Mouse (Mus musculus) cerebellum, adult 2 months (tissue): ENCODE data around the gene Rmi2. TPM values are rescaled to one million over a fixed set of nuclear protein-coding genes. Genes with fewer than 3 reads are reported as not detected.
"Not testable (repeated sequence)": the region's sequence is repeated elsewhere in the genome, so short reads cannot be mapped to it uniquely, and the experiment has no call there.

Experiments used
- DNase-seq, 2 experiments: peaks; one replicate each; pipeline ENCODE4 v3.0.0; 2021
- H3K27ac ChIP-seq: fragments of 200-500 bp; 2 replicates; pipeline ENCODE4 v1.5.1; 2012; ENCODE audit warnings: low read length, control low read depth, inconsistent platforms; ENCODE audit not compliant: insufficient read depth
- H3K27me3 ChIP-seq: fragments of 200-500 bp; 2 replicates; pipeline ENCODE4 v1.6.1; 2012; ENCODE audit warnings: inconsistent platforms, mild to moderate bottlenecking, low read length, moderate library complexity; ENCODE audit not compliant: control insufficient read depth, insufficient read depth
- H3K4me1 ChIP-seq: fragments of 200-500 bp; 2 replicates; pipeline ENCODE4 v1.6.1; 2011; ENCODE audit warnings: low read length; ENCODE audit not compliant: control insufficient read depth, insufficient read depth
- H3K4me3 ChIP-seq: fragments of 200-500 bp; replicated peaks from 2 replicates; pipeline ENCODE3; 2011; ENCODE audit warnings: mild to moderate bottlenecking, low read depth, low read length, control low read depth; ENCODE audit not compliant: insufficient read depth
- CTCF ChIP-seq: fragments of 200-500 bp; IDR thresholded peaks from 2 replicates; pipeline ENCODE4 v1.5.1; 2011; ENCODE audit warnings: low read depth, mild to moderate bottlenecking, control low read depth, low read length, moderate library complexity, borderline replicate concordance; ENCODE audit not compliant: insufficient read depth
- POLR2A ChIP-seq: fragments of 200-500 bp; IDR thresholded peaks from 2 replicates; pipeline ENCODE4 v1.6.1; 2011; ENCODE audit warnings: low read length, control low read depth, borderline replicate concordance; ENCODE audit not compliant: insufficient read depth
- WGBS: fragments of 180-500 bp; shearing (Covaris S2); methylation state at CpG from one replicate; pipeline ENCODE4 v1.1.7; 2018; 5-methylcytosine and 5-hydroxymethylcytosine counted together
- polyA plus RNA-seq: library from polyadenylated mRNA; depleted of rRNA; stranded (reverse); fragments of >200 nt; gene quantifications from 2 replicates; pipeline ENCODE4 v1.2.3, GENCODE M21; 2012

The Rmi2 gene
- polyA plus RNA-seq, 1 experiment: 0.52 TPM

DNA sequence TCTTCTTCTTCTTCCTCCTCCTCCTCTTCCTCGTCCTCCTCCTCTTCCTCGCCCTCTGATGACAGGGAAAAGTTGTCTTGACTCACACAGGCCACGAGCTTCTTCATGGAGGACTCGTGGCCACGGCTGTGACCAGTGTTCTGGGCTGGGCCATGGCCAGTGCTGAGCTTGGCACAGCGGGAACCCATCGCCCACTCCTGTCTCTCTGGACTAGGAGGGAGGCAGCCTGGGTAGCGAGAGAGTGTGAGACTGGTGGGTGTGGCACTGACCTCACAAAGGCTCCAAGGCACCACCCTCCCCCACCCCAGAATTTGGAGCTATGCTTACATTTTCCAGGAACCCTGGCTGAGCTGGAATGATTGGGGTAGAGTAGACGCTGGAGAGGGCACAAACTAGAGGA, 44.2 kb upstream of the Rmi2 start, which contains the start of gene Prm3:
Gene Prm3 (minus strand): TSS at position 213 of the 400 bp plus-strand sequence.
- no peak within 1 kb of the TSS for H3K27ac ChIP-seq
- no peak within 1 kb of the TSS for H3K4me3 ChIP-seq
- WGBS: 70% methylated on average over 9 of the region's 9 CpGs
- TF ChIP-seq CTCF (no peak), POLR2A (no peak)
- DNase-seq: no peak
- H3K4me1 ChIP-seq: no peaks in the 10 kb centered on the region
- H3K27me3 ChIP-seq: no peaks in the 10 kb centered on the region

DNA sequence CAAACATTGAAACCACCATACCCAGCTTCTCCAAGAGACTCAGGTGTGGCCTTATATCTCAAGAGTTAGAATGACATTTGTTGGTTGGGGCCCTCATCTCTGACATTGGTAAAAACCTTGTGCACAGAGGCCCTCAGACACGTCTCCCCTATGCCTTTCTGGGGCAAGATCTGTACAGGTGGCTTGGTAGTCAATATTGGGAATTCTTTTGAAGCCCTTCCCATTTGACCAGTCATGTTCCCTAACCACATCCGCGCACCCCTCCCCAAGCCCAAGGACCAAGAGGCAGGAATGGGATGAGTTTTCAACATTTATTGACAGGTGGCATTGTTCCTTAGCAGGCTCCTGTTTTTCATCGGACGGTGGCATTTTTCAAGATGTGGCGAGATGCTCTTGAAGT, 38.8 kb upstream of the Rmi2 start, which contains the start of gene Prm2:
Gene Prm2 (minus strand): TSS at position 101 of the 400 bp plus-strand sequence.
- whole genome bisulfite sequencing: 88% methylated on average over 6 of the region's 6 CpGs
- no peak for TF ChIP-seq CTCF
- no peak for TF ChIP-seq POLR2A
- Histone ChIP-seq H3K27ac (no peak within 1 kb of the TSS), H3K4me3 (no peak within 1 kb of the TSS), H3K4me1 (no peaks in the 10 kb centered on the region), H3K27me3 (no peaks in the 10 kb centered on the region)
- DNase-seq: no peak

- not testable (repeated sequence) for H3K27ac ChIP-seq, H3K27me3 ChIP-seq, H3K4me3 ChIP-seq, DNase-seq, H3K4me1 ChIP-seq
- 88% methylated on average over 3 of the region's 3 CpGs for WGBS
Observed at GRCm38 (mm10) chr16:10802420-10802819, 32.4 kb upstream of the Rmi2 start.

DNA sequence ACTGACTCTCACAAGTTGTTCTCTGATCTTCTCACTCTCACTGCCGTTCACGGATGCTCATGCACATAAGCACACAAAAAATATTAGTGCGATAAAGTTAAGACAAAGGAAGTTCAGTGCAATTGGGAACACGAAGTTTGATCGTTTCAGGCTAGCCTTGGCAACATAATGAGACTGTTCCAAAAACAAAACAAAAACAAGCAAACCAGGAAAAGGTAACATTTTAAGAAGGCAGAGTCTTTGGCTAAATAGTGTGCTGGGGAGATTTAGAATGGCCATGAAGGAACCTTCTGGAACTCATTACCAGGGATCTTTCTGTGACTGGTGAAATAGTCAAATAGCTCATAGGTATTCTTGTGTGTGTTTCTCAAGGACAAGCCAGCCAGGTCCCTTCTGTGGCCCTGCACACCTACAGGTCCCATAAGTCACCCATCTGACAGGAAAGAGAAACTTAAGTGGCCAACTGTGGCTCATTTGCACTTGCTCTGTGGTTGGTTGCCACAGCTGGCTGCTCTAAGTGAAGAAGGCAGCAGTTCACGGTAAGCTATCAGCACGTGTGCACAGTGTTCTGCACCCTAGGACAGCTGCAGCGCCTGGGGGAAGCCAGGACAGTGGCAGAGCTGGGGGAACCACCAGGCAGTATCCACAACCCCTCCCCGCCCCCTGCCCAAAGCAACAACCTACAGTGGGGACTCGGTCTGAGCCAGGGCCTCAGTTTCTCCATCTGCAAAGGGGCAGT, 28.9 kb upstream of the Rmi2 start, which contains the start of gene Prm1:
Gene Prm1 (minus strand): TSS at position 51 of the 739 bp plus-strand sequence.
- DNase-seq: no peak
- TF ChIP-seq CTCF: no peak
- no peak for TF ChIP-seq POLR2A
- peaks cover 3% of the 10 kb centered on the region for H3K4me1 ChIP-seq
- H3K27me3 ChIP-seq: no peaks in the 10 kb centered on the region
- H3K4me3 ChIP-seq: no peak within 1 kb of the TSS
- WGBS: 84% methylated on average over 10 of the region's 10 CpGs
- H3K27ac ChIP-seq: no peak within 1 kb of the TSS

DNA sequence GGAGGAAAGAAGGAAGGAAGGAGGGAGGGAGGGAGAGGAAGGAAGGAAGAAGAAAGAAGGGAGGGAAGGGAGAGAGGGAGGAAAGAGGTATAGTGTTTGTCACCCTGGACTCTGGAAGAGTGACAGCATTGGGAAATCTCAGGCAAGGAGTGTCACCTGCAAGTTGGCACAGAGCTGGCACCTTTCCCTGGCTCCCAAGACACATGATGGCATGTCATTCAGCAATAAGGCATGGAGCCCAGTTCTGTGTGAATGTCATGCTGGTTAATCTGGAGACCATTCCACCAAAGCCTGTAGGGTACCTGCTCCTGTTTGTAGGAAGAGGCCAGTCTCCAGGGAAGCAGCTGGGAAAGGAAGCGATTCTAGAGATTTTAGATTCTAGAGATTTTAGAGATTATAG, 24.5 kb upstream of the Rmi2 start:
- WGBS: 19% methylated on average over 1 of the region's 1 CpGs
- H3K4me3 ChIP-seq: no peak overlapping the region

DNA sequence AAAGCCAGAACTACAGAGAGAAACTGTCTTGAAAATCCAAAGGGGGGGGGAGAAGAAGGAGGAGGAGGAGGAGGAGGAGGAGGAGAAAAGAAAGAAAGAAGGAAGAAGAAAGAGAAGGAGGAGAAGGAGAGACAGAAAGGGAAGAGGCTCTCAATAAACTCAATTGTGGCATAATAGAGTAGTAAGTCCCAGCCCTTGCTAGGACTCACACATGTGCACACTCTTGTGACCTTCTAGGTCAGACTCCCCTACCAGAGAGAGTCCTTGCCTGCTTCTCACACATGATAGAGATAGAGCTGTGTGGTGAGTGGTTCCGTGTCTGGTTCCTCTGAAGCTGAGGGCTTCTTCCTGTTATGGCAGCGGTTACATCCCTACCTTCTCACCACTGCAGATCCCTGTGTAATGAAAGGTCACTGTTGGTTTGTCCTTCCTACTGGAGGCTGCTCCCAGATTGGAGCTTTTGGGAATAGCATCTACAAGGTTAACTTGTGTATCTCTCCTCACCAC, 21.9 kb upstream of the Rmi2 start, which contains the start of gene Gm11172:
Gene Gm11172 (plus strand): TSS at position 51 of the 507 bp plus-strand sequence.
- Histone ChIP-seq H3K27ac (no peak within 1 kb of the TSS), H3K4me1 (peaks cover 8% of the 10 kb centered on the region), H3K27me3 (no peaks in the 10 kb centered on the region), H3K4me3 (no peak within 1 kb of the TSS)
- no peak for DNase-seq
- no peak for TF ChIP-seq POLR2A
- TF ChIP-seq CTCF: no peak
- 96% methylated on average over 2 of the region's 2 CpGs for WGBS

More for the DNA sequence above, 24.5 kb upstream of the Rmi2 start:
- Histone ChIP-seq H3K27me3 (no peaks in the 10 kb centered on the region), H3K27ac (no peak overlapping the region), H3K4me1 (peaks cover 8% of the 10 kb centered on the region)
- TF ChIP-seq CTCF: no peak
- no peak for TF ChIP-seq POLR2A
- peak; percentile 28 to 62 for DNase-seq

DNA sequence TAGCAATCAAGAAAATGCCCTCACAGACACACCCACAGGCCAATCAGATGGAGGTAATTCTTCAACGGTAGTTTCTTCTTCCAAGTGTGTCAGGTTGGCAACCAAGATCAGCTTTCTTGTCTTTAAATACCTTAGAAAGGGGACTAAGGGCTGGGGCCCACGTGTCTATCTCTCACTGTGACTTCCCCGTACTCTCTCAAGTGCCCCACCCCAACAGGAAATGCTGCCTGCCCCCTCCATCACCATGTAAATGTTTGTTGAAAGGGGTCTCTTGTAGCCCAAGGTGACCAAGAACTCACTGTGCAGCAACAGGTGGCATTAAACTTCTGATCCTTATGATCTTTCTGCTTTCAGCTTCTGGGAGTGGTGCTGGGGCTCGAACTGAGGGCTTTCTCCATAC, 21.1 kb upstream of the Rmi2 start:
- DNase-seq: no peak
- H3K27me3 ChIP-seq: no peaks in the 10 kb centered on the region
- H3K27ac ChIP-seq: no peak overlapping the region
- 79% methylated on average over 4 of the region's 4 CpGs for WGBS
- TF ChIP-seq CTCF (no peak), POLR2A (no peak)
- peaks cover 8% of the 10 kb centered on the region for H3K4me1 ChIP-seq
- no peak overlapping the region for H3K4me3 ChIP-seq

DNA sequence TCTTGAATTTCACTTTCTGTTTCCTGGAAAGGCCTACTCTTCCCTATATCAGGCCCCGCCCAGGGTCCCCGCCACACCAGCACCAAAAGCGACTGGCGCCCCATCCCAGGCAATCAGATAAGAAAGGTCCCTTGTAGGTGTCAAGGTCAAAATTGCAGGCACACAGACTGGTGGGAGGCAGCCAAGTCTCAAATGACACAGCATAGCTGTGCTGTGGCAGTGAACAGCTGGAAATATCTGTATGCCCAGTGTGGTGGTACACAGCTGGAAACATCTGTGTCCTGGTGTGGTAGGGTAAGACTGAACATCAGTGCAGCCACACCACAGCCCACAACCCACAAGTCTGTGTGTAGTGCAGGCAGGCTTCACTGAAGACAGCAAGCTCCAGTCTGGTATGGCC, 20.0 kb upstream of the Rmi2 start:
- no peak overlapping the region for H3K4me3 ChIP-seq
- 100% methylated on average over 4 of the region's 4 CpGs for WGBS
- no peak overlapping the region for H3K27ac ChIP-seq
- peaks cover 8% of the 10 kb centered on the region for H3K4me1 ChIP-seq
- DNase-seq: no peak
- TF ChIP-seq CTCF (no peak), POLR2A (no peak)
- no peaks in the 10 kb centered on the region for H3K27me3 ChIP-seq
